Mouse (Mus musculus): ENCODE data around the gene Myh10. TPM values are rescaled to one million over a fixed set of nuclear protein-coding genes. Genes with fewer than 3 reads are reported as not detected.

Myh10 gene
- total RNA-seq, 2 experiments from 2014 or later = 199 TPM

DNA sequence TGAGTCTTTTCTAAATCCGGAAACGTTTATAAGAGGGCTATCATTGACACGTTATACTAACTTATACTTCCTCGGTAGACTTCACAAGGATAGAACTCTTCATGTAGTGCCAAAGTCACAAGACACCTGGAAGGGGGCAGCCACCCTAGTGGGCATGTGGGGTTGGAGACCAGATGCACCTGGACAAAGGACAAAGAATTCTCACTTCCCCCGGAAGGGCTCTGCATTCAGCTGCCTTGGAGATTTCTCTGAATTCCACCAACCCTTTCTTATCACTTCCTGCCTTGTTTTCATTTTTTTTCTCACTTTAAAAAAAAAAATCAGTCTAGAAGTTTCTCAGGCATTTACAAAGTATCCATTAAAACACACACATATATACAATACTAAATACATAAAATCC lies 894 bp upstream of the Myh10 start:
- intact Hi-C loops (cut with DNase I) = loop anchor here (5.0 kb wide), 5 partner anchors 62 to 123 kb away; partner anchors contain the start of gene Ccdc42
- DNase-seq (ENCODE audit: low spot score in 2 of 2) = no peak

DNA sequence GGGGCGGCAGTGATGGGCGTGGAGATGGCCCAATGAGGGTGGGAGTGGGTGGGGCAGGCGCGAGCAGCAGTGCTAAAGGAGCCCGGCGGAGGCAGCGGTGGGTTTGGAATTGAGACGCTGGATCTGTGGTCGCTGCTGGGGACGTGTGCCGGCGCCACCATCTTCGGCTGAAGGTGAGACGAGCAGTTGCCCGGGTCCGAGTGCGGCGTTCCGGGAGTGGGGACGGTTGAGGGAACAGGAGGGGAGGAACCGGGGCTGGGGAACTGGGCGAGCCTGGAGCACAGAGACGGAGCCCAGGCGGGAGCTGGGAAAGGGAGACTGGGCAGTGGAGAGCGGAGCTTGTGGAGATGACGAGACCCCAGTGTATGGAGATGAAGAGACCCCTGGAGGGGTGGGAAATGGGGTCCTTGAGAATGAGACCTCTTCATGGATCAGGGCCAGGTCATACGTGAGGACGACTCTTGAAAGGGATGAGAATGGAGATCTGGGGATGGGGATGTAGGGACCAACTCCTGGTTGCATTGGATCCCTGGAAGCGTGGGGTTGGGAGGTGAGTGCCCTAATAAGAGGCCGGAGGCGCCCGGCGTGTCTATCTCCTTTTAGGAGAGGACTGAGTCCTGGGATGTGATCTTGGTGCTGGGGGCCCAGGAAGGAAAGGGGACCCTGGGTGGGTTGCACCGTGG lies 792 bp downstream of the Myh10 start:
- intact Hi-C loops (cut with DNase I) = loop anchor here (5.0 kb wide), 5 partner anchors 60 to 125 kb away; partner anchors contain the start of gene Ccdc42
- peak in 1 of 2 experiments; percentile 29 for DNase-seq (ENCODE audit: low spot score in 2 of 2)

DNA sequence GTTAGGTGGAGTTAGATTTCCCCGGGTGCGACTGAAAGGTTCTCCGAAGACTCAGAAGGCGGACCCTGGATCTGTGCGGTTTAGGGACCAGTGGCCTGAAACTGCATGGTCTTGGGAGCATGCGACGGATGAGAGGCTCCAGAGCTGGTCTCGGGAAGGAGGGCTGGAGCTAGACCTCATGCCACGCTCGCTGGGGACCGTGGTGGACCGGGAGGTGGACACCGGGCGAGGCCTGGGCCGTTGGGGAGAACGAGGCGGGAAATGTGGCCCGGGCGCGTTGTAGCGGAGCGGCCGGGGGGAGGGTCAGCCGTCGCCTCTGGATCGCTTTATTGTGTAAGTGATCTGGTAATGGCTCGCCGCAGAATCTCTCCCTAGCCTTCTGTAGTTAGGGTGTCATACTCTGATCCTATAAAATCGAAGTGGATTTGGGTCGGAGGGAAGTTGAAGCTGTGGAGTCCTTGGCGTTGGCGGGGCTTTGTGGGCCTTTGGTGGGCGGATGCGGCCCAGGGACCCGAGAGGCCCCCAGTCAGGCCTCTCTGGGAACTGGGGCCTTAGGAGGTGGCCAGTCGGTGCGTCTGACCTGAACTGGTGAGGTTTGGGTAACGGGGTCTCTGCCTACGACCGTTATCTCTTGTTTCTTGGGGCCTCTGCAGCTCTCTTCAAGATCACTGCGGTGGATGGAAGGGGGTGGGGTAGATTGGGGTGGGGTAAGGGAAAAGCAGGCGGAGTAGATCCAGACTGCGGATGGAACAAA lies 1.5 kb downstream of the Myh10 start:
- peak; percentile 38 to 39 for DNase-seq (ENCODE audit: low spot score in 2 of 2)
- intact Hi-C loops (cut with DNase I) = loop anchor here (5.0 kb wide), 5 partner anchors 59 to 126 kb away; partner anchors contain the start of gene Ccdc42

DNA sequence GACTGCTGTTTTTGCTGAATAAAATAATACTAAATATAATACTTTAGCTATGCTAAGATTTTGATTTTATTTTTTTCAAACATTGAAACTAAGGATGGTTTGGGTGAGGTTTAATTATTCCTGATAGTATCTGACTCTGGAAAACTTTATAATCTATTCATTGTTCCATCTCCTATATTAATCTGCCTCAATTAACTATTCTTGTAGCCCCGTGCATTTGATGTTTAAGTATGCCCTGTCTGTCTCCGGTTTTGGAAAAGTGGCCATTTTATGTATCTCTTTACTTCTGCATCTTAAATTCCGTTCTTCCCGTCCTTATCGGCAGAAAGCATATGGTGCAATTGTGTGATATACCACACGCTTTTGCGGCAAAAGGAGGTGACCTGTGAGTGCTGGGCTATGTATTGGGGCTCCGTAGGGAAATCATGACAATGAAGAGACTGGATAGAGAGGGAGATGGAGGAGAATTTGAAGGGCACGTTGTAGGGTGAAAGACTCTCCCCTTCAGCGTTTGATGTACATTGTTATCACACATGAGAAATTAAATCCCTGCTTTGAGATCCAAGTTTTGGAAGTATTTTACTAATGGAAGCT lies 2.2 kb downstream of the Myh10 start:
- no peak for DNase-seq (ENCODE audit: low spot score in 2 of 2)
- intact Hi-C loops (cut with DNase I) = loop anchor here (5.0 kb wide), 5 partner anchors 59 to 126 kb away; partner anchors contain the start of gene Ccdc42

GRCm38 (mm10) chr11:68702370-68702769 lies 11.0 kb downstream of the Myh10 start:
- intact Hi-C loops (cut with DNase I) = no loop called here

GRCm38 (mm10) chr11:68703360-68703759 lies 12.0 kb downstream of the Myh10 start:
- DNase-seq (ENCODE audit: low spot score in 2 of 2) = no peak
- intact Hi-C loops (cut with DNase I) = no loop called here

More at GRCm38 (mm10) chr11:68702370-68702769, 11.0 kb downstream of the Myh10 start:
- no peak for DNase-seq (ENCODE audit: low spot score in 2 of 2)

DNA sequence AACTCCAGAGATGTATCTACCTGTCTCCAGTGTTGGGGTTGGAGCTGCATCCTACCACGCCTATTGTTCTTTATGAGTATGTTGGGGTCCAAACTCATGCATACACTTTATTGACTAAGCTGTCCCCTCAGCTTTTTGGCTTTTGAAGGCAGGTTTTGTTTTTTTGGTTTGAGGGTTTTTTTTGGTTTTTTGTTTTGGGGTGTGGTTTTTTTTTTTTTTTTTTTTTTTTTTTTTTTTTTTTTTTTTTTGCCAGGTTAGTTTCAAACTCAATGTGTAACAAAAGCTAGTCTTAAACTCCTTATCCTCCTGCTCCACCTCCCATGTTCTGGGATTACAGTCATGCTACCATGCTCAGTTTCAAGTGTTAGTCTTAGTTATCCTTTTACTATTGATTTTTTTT lies 12.9 kb downstream of the Myh10 start:
- DNase-seq (ENCODE audit: low spot score in 2 of 2) = no peak
- intact Hi-C loops (cut with DNase I) = no loop called here

DNA sequence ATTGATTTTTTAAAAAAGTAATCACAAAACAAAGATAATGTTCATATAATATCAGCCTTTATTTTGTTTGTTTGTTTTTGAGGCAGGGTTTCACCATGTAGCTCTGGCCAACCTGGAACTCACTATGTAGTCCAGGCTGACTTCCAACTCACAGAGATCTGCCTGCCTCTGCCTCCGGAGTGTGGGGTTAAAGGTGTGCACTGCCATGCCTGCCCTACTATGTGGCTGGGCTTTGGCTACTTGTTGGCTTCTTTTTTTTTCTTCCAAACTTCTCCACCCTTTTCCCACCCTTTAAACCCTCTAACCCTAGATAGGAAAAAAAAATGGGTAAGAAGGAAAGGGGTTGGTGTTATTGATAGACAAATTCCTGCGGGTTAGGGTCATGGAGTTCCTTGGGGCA lies 13.5 kb downstream of the Myh10 start:
- DNase-seq (ENCODE audit: low spot score in 2 of 2) = no peak
- intact Hi-C loops (cut with DNase I) = no loop called here

DNA sequence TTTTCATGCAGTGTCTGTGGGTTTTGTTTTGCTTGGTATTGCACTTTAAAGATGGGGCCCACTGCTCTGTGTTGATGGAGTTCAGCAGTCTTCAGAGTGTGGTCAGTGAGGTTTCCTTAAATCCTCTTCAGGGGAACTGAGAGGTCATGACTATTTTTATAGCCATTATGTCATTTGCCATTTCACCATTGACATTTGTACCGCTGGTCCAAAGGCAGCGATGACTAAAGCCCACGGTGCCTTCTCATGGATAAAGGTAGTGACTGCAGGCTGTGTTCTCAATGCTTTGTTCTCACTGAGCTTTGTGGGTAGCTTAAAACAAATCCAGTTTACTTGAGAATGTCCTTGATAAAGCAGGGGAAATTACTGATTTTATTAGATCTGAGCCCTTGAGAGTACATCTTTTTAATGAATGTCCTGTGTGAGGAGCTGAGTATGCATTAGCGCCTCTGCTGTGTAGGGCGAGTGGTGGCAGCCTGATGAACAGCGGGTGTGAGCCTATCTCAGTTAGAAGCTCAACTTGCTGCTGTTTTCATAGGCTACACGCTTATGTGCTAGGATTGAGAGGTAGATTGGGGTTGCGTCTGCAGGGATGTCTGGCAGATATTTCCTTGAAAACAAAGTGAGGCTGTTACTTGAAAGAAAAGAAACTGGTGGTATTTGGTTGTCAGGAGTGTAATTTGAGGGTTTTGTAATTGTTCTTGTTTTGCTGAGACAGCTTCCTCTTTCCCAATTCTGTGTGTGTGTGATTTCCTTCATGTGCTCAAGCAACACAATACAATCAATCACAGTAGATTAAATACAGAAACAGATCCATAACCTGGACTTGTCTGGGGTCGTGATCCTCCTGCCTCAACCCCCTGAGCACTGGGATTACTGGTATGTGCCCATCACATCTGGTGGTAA lies 15.4 kb downstream of the Myh10 start:
- intact Hi-C loops (cut with DNase I) = no loop called here
- DNase-seq (ENCODE audit: low spot score in 2 of 2) = no peak

- no peak for DNase-seq (ENCODE audit: low spot score in 2 of 2)
- intact Hi-C loops (cut with DNase I) = no loop called here
These were observed 16.7 kb downstream of the Myh10 start for GRCm38 (mm10) chr11:68707881-68708582.

GRCm38 (mm10) chr11:68716167-68716566 lies 24.8 kb downstream of the Myh10 start:
- no peak for DNase-seq (ENCODE audit: low spot score in 2 of 2)
- intact Hi-C loops (cut with DNase I) = no loop called here

DNA sequence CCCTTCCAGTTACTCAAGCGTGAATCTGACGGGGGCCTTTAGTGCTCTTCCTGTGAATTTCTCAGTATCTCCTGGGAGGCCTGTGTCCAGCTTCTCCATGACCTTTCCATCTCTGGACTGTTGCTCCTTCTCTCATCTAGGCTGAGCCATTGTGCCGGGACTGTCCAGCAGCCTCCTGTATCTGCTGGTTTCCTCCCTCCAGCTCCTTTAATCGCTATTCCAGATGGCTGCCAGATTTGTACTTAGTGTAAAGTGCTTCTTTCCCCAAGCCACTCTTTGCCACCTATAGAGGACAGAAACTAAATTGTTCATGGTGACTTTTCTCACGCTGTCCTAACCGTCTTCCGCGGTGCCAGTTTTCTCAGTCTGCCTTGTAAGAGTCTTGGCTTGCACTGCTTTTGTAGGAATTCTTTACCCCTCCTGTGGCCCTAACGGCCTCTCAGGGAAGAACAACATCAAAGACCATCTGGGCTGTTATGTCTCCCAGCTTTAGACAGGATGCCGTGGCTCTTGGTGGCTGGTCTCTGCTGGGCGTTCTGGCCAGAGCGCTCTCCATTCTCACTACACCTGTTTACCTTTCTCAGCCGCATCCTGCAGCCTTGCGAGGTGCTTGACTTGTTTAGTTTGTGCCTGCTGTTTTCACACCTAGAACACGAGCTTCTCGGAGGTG lies 25.9 kb downstream of the Myh10 start:
- intact Hi-C loops (cut with DNase I) = no loop called here
- DNase-seq (ENCODE audit: low spot score in 2 of 2) = no peak

DNA sequence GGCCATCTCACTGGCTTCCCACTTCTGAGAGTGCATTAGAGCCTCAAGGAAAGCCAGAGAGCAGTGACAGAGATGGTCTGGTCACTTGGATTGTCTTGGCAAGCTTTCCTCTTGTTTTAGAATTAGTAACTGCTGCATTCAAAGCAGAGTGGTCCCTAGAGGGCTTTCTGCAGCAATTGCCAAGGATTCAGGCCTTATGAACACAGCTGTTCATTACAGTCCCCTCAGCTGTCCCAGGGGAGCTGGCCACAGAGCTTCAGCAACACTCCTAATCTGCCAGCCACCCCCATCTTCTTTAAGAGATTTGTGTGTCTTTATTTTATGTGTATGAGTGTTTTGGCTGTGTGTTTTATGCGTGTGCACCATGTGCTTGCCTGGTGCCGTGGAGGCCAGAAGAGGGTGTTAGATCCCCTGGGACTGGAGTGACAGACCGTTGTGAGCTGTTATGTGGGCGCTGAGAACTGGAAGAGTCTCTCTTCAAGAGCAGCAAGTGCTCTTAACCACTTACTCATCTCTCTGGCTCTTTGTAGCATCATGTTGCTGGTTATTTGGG lies 27.8 kb downstream of the Myh10 start:
- intact Hi-C loops (cut with DNase I) = no loop called here

DNA sequence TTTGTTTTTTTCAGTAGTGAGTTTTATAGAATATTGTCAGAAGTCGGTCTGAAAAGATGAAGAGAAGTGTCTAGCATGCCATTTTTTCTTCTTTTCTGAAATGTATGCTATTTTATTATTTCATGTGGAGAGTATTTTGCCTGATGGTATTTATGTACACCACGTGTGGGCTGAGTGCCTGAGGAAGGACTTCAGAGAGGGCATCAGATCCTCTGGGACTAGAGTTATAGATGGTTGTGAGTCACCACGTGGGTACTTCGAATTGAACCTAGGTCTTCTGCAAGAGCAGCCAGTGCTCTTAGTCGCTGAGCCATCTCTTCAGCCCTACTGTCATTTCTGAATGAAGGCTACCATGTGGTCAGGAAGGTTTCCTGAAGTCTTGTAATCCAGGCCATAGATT lies 28.4 kb downstream of the Myh10 start:
- intact Hi-C loops (cut with DNase I) = no loop called here
- no peak for DNase-seq (ENCODE audit: low spot score in 2 of 2)

More for the DNA sequence above, 27.8 kb downstream of the Myh10 start:
- no peak for DNase-seq (ENCODE audit: low spot score in 2 of 2)

DNA sequence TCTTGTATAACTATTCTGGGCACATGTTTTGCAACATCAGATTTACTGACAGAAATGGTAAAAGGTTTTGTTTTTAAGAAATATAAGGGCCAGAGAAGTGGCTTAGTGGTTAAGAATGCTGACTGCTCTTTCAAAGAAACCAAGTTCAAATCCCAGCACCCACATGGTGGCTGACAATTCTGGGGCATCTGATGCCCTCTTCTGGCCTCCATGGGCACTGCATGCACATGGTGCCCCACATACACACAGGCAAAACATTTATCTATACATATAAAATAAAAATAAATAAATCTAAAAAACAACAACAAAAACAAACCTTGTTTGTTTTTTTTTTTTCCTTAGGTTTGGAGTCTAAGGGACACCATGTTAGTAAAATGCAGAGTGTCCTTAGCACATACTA lies 32.8 kb downstream of the Myh10 start:
- DNase-seq (ENCODE audit: low spot score in 2 of 2) = no peak

GRCm38 (mm10) chr11:68728693-68729092 lies 37.3 kb downstream of the Myh10 start:
- intact Hi-C loops (cut with DNase I) = no loop called here
- DNase-seq (ENCODE audit: low spot score in 2 of 2) = no peak

More for the DNA sequence above, 32.8 kb downstream of the Myh10 start:
- intact Hi-C loops (cut with DNase I) = no loop called here

DNA sequence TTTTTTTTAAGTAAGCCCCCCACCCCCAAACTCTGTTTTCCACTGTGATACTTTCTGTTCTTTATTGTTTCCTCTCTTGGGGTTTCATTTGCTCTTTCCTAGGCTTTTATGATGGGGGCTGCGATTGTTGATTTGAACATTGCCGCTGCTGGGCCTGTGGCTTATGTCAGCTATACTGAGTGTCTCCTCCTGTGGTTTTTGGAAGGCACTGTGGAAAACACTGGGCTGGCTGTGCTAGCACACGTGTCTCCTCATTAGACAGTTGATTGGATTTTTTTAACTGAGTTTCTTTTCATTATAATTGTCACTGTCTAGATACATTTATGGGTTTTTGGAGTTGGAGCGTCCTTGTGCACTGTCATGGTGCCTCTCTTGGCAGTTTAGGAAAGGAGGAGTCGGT lies 39.4 kb downstream of the Myh10 start:
- intact Hi-C loops (cut with DNase I) = no loop called here
- no peak for DNase-seq (ENCODE audit: low spot score in 2 of 2)

DNA sequence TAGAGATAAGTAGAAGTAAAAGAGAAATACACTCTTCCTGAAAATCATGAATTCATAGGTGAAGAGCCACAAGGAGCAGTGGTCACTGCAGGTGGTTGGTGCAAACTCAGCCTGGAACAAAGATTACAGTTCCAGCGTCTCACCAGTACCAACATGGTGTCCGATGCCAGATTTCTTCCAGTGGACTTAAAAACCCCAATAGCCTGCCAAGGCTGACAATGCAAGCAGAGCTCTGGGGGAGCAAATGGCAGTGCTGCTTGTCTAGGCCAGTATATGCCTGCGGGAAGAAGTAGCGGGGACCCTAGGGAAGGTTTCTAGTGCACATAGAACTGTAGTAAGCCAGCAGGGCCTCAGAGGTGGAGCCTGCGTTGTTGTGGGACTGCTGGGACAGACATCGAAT lies 40.7 kb downstream of the Myh10 start:
- intact Hi-C loops (cut with DNase I) = no loop called here
- DNase-seq (ENCODE audit: low spot score in 2 of 2) = no peak
